Mouse (Mus musculus) adrenal gland, adult 2 months (tissue): Measurements from ENCODE around the gene Rph3al. TPM values are rescaled to one million over a fixed set of nuclear protein-coding genes. Genes with fewer than 3 reads are reported as not detected.

ENCODE experiments used
- DNase-seq: peaks from one replicate; pipeline ENCODE4 v3.0.0; 2021
- long read RNA-seq: library from polyadenylated mRNA; stranded (forward); transcript quantifications from one replicate; pipeline ENCODE4 v2.0.0, GENCODE M21; 2021
- polyA plus RNA-seq: library from polyadenylated mRNA; depleted of rRNA; stranded (reverse); fragments of >200 nt; gene quantifications from 2 replicates; pipeline ENCODE4 v1.2.3, GENCODE M21; 2012; rRNA removed
- total RNA-seq, 2 experiments: library from RNA; stranded (reverse); gene quantifications; 2 replicates each; pipeline ENCODE4 v1.2.3; 2021

Rph3al gene
- 10 to 100 TPM; 16.6 to 18.0 TPM for total RNA-seq
- 19.6 and 20.4 TPM in 2 replicates for polyA plus RNA-seq
- long read RNA-seq, partial matches to known transcripts, result 1 of 8 reads
- long read RNA-seq, other reads (novel, unspliced or antisense), result 6 of 8 reads

DNA sequence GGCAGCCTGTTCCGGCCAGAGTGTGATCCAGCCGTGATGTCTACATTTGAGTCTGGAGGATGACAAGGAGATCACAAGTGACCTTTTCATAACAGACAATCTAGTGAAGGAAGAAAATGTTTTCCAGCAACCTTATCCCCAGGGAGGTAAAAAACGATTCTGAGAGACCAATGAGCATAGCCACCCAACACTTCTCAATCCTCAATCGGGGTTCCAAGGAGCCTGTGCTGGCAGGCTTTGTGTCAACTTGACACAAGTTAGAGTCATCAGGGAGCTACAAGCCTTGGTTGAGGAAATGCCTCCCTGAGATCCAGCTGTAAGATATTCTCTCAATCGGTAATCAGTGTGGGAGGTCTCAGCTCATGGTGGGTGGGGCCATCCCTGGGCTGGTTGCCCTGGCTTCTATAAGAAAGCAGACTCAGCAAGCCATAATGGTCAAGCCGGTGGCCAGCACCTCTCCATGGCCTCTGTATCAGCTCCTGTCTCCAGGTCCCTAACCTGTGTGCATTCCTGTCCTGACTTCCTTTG is at the start of gene Rph3al:
TSS of gene Rph3al (minus strand) at position 51 of the 528 bp plus-strand sequence.
- no peak for DNase-seq

DNA sequence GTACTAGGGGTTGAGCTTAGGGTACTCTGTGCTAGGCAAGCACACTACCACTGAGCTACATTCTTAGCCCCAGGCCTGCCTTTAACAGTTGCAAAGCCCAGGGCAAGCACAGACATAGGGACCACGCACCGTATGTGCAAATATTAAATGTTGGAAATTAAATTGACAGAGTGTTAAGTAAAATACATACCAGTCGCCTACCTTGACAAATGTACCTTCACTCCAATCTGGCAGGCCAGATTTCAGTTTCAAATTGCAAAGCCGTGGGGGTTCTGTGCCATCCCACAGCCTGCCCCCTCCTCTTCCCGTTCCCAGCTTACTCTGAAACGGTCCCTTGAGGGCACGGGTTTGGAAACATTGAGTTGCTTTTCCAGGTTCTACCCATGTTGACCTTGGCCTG is 47.7 kb upstream of the Rph3al start:
- DNase-seq, result no peak

DNA sequence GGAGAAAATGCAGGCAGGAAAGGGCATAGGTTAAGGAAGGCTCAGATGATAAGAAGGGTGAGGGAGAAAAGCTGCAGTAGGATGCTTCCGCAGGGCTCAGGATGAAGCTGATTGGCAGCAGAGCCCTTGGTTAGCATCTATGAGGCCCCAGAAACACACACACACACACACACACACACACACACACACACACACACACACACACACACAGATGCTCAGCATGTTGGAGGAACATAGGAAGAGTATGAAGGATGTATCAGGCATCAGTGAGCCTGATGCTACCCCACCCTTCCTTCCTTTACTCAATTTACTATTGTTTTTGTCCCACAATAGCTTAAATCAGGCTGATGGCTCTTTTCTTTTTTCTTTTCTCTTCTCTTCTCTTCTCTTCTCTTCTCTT is 46.4 kb upstream of the Rph3al start:
- DNase-seq, result no peak

DNA sequence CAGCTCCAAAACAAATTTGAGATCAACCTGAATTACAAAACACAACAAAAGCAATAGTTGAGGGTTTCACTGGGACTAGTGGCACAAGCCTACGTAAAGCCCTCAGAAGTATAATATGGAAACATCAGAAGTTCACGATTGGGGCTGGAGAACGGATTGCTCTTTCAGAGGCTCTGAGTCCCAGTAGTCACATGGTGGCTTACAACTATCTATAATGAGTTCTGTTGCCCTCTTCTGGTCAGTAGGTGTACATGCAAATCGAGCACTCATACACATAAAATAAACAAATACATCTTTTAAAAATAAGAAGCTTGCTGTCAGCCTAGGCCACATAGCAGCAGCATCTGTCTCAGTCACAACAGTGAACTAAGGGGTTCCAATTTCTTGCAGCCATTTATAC is 45.0 kb upstream of the Rph3al start:
- no peak for DNase-seq

DNA sequence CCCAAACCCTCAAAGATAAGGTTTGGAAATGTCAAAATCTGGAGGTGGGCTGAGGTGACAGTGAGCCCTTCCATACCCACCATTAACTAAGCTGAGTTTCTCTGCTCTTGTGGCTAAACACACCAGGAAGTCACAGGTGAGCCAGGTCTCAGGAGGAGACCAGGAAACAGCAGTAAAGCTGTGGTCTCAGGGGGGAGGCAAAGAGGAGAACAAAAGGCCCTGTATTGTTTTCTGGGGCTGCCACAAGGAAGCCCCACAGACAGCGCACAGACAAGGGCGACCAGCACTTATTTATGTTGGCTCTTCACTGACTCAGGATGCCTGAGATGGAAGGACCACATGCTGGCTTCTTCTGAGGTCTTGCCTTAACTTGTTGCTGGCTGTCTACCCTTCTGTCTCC is 42.2 kb upstream of the Rph3al start:
- no peak for DNase-seq

GRCm38 (mm10) chr11:75978051-75978450 is 39.8 kb upstream of the Rph3al start:
- no peak for DNase-seq

- DNase-seq, result peak; percentile 30
These were observed 38.5 kb upstream of the Rph3al start for GRCm38 (mm10) chr11:75976748-75977147.

GRCm38 (mm10) chr11:75973988-75974387 is 35.8 kb upstream of the Rph3al start:
- DNase-seq, result no peak

- no peak for DNase-seq
These were observed 34.8 kb upstream of the Rph3al start for GRCm38 (mm10) chr11:75972916-75973567.

- no peak for DNase-seq
These were observed 34.0 kb upstream of the Rph3al start for GRCm38 (mm10) chr11:75972188-75972587.

- no peak for DNase-seq
These were observed 32.4 kb upstream of the Rph3al start for GRCm38 (mm10) chr11:75970629-75971028.

DNA sequence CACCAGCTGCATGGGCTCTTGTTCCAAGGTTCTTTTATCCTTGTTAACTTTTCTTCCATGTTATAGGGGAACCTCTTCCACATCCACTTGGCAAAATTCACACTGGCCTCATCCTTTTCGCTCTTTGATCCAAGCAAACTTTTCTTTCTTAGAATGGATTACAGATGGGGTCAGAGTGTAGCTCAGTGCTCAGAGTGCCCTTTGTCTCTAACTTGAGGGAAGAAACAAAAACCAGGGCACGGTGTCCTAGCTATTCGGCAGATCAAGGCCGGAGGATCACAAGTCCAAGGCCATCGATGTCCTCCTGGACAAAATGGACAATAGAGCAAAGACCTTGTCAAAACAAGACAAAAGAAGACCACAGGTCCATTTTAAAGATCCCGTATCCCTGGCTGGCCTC is 30.5 kb upstream of the Rph3al start:
- no peak for DNase-seq

- peak; percentile 94 for DNase-seq
These were observed 28.5 kb upstream of the Rph3al start for GRCm38 (mm10) chr11:75966401-75967372.

DNA sequence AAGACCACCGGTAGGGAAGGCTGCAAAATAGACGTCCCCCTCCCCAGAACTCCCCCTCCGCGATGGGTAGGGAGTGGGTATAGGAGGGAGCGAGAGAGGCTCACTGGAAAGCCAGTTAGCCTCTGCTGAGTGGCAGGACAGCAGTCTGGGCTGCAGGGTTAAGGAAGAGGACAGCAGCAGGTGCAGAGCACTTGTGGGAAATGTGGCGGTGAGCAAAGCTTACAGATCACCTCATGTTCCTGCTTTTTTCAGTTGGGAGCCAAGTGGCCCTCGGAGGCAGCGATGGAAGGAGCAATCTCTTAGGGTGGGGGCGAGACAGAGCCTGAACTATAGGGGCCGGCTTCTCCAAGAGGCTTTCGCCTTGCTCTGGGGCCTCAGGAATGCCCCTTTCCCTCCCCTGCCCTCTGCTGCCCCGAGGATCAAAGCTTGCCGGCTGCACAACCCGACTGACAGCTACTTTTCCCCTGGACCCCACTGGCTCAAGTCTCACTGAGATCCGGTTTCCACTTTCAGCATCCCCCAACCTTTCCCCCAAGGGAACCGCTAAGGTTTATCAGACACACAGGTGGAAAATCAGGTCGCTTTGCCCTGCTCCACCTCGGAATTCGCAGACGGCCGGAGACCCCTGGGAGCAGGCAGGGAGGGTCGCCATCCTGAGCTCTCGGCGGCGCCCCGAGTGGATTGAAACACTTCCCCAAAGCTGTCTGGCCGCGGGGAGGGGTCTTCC is 27.6 kb upstream of the Rph3al start:
- DNase-seq, result peak; percentile 50

DNA sequence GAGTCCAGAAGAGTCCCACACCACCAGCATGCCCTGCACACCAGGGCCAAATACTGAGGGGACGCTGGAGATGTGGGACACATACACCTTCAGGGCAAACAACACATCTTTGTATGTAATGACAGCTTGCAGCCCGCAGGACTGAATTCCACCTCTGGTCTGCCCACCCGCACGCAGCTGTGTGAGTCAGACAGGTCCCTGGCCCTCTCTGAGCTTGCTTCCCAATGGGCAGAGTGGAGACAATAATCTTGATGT is 26.2 kb upstream of the Rph3al start:
- DNase-seq, result no peak

GRCm38 (mm10) chr11:75963730-75964475 is 25.7 kb upstream of the Rph3al start:
- DNase-seq, result peak; percentile 69

DNA sequence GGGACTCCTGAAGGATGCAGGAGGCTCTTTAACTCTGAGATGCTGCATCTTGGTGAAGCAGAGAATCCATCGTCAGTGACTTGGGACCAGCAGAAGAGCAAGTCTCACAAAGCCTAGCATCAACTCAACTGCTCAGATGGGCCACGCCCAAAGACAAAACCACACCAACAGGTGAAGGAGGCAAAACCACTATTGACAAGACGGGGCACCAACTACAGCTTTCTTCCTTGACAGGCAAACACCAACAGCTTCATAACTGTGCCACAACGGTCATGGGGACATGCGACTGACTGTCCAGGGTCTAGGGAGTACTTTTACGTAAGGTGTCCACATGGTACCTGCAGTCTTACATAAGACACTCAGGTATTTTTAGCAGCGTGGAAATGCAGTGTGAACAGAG is 23.6 kb upstream of the Rph3al start:
- no peak for DNase-seq

DNA sequence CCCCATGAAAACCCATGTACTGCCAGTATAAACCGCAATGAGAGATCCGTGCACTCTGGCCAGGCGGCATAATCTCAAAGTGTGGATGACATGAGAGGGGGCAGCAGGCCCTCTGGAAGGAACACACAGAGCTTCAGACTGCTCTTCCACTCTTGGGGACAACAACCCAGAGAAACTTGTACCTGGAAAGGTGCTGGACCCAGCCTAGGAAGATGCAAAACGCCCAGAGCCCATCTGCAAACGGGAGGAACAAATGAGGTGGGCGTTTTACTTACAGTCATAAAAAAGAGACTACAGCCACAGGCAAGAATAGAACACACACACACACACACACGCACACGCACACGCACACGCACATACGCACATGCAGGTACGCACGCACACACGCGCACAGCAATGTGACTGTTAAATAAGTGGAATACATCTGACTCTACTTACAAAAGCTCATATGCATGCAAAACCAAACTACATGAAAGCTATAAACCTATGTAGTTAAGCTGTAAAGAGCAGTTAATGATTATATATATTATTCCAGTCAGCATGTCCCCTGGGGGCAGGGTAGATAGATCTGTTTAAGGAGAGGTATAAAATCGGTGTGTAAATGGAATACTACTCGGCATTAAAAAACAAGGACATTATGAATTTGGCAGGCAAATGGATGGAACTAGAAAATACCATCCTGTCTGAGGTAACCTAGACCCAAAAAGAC is 19.0 kb upstream of the Rph3al start:
- DNase-seq, result no peak

- DNase-seq, result no peak
These were observed 18.4 kb upstream of the Rph3al start for GRCm38 (mm10) chr11:75956651-75957050.

- peak; percentile 78 for DNase-seq
These were observed 16.7 kb upstream of the Rph3al start for GRCm38 (mm10) chr11:75954896-75955295.

- DNase-seq, result no peak
These were observed 13.7 kb upstream of the Rph3al start for GRCm38 (mm10) chr11:75951895-75952294.
